Mouse (Mus musculus) kidney, embryonic 14.5 days (tissue): ENCODE measurements around the gene Alkbh6. TPM values are rescaled to one million over a fixed set of nuclear protein-coding genes. Genes with fewer than 3 reads are reported as not detected.

Experiments
- ATAC-seq: fragments of 200-750 bp; cut with Nextera tagmentation; 2 replicates; pipeline ENCODE4 v1.8.0; 2017; ENCODE audit warnings: moderate number of reproducible peaks, mild to moderate bottlenecking, moderate TSS enrichment, moderate library complexity; ENCODE audit not compliant: low FRiP score, low TSS enrichment
- H3K27ac ChIP-seq: fragments of 300-500 bp; sonication (generic); 2 replicates; pipeline ENCODE4 v1.5.1; 2014; ENCODE audit warnings: low read depth, mild to moderate bottlenecking, low read length, moderate library complexity, mixed read lengths
- H3K27me3 ChIP-seq: fragments of 300-500 bp; sonication (generic); 2 replicates; pipeline ENCODE4 v1.6.1; 2014; ENCODE audit warnings: mild to moderate bottlenecking, low read length; ENCODE audit not compliant: control insufficient read depth, insufficient read depth
- H3K36me3 ChIP-seq: fragments of 300-500 bp; sonication (generic); 2 replicates; pipeline ENCODE4 v1.6.1; 2014; ENCODE audit warnings: low read length, mixed read lengths; ENCODE audit not compliant: control insufficient read depth, insufficient read depth
- H3K4me1 ChIP-seq: fragments of 300-500 bp; sonication (generic); 2 replicates; pipeline ENCODE4 v1.6.1; 2014; ENCODE audit warnings: low read length, mixed read lengths; ENCODE audit not compliant: control insufficient read depth, insufficient read depth
- H3K4me2 ChIP-seq: fragments of 300-500 bp; sonication (generic); replicated peaks from 2 replicates; pipeline ENCODE4 v1.6.1; 2014; ENCODE audit warnings: low read depth, mild to moderate bottlenecking, low read length
- H3K4me3 ChIP-seq: fragments of 300-500 bp; sonication (generic); 2 replicates; pipeline ENCODE4 v1.5.1; 2014; ENCODE audit warnings: mild to moderate bottlenecking, low read length
- H3K9ac ChIP-seq: fragments of 300-500 bp; sonication (generic); 2 replicates; pipeline ENCODE4 v1.6.1; 2014; ENCODE audit warnings: low read depth, mild to moderate bottlenecking, low read length, moderate library complexity
- H3K9me3 ChIP-seq: fragments of 300-500 bp; sonication (generic); 2 replicates; pipeline ENCODE4 v1.6.1; 2016; ENCODE audit warnings: low read length; ENCODE audit not compliant: control insufficient read depth
- WGBS: fragments of 180-500 bp; shearing (Covaris S2); extraction: QIAGEN DNeasy Blood & Tissue Kit; methylation state at CpG from one replicate; pipeline ENCODE4 v1.1.7; 2014; 5-methylcytosine and 5-hydroxymethylcytosine counted together
- polyA plus RNA-seq: library from polyadenylated mRNA; unstranded; fragments of >200 nt; fragmentation: Nextera tagmentation; extraction: Ambion mirVana; gene quantifications from 2 replicates; pipeline ENCODE4 v1.2.1, GENCODE M21; 2014

Gene Alkbh6
- 85.5 and 112 TPM in 2 replicates for polyA plus RNA-seq

- H3K4me1 ChIP-seq: peaks cover 8% of the 10 kb centered on the region; the same call in 1 of the 2 replicates
- peaks cover 20% of the 10 kb centered on the region for H3K36me3 ChIP-seq
- H3K9ac ChIP-seq: peak within 1 kb of the TSS; percentile 62
- peak within 1 kb of the TSS; percentile 38; the same call in 1 of the 2 replicates for H3K27ac ChIP-seq
- H3K27me3 ChIP-seq: no peaks in the 10 kb centered on the region
- 3% methylated on average over 27 of the region's 27 CpGs for WGBS
- peak within 1 kb of the TSS; percentile 60 for H3K4me3 ChIP-seq
- no peaks in the 10 kb centered on the region for H3K9me3 ChIP-seq
- peak; percentile 100 for ATAC-seq
- H3K4me2 ChIP-seq: peak within 1 kb of the TSS; percentile 84
Measured at GRCm38 (mm10) chr7:30308076-30309005, at the start of gene Alkbh6. Gene Alkbh6 (plus strand): TSS chr7:30308717.

- no peaks in the 10 kb centered on the region for H3K27me3 ChIP-seq
- peaks cover 13% of the 10 kb centered on the region; the same call in 1 of the 2 replicates for H3K36me3 ChIP-seq
- ATAC-seq: no peak
- no peak overlapping the region for H3K27ac ChIP-seq
- H3K9me3 ChIP-seq: no peaks in the 10 kb centered on the region
- H3K4me1 ChIP-seq: no peaks in the 10 kb centered on the region
- no peak overlapping the region for H3K4me3 ChIP-seq
- 73% methylated on average over 2 of the region's 2 CpGs for WGBS
- H3K4me2 ChIP-seq: no peak overlapping the region
- no peak overlapping the region for H3K9ac ChIP-seq
Measured at GRCm38 (mm10) chr7:30265041-30265440, 43.5 kb upstream of the Alkbh6 start.

GRCm38 (mm10) chr7:30265531-30265930 is 43.0 kb upstream of the Alkbh6 start:
- Histone ChIP-seq H3K27ac (no peak overlapping the region), H3K36me3 (peaks cover 15% of the 10 kb centered on the region; the same call in 1 of the 2 replicates), H3K27me3 (no peaks in the 10 kb centered on the region), H3K4me1 (no peaks in the 10 kb centered on the region), H3K4me3 (no peak overlapping the region), H3K4me2 (no peak overlapping the region), H3K9me3 (no peaks in the 10 kb centered on the region), H3K9ac (no peak overlapping the region)
- over 99% methylated on average over 5 of the region's 5 CpGs for WGBS
- ATAC-seq: no peak

GRCm38 (mm10) chr7:30265935-30266334 is 42.6 kb upstream of the Alkbh6 start:
- 91% methylated on average over 7 of the region's 7 CpGs for WGBS
- H3K36me3 ChIP-seq: peaks cover 14% of the 10 kb centered on the region; the same call in 1 of the 2 replicates

GRCm38 (mm10) chr7:30266780-30267179 is 41.7 kb upstream of the Alkbh6 start:
- Histone ChIP-seq H3K4me1 (no peaks in the 10 kb centered on the region), H3K9me3 (no peaks in the 10 kb centered on the region), H3K4me2 (no peak overlapping the region), H3K27me3 (no peaks in the 10 kb centered on the region), H3K36me3 (peaks cover 9% of the 10 kb centered on the region; the same call in 1 of the 2 replicates), H3K9ac (no peak overlapping the region), H3K4me3 (no peak overlapping the region), H3K27ac (no peak overlapping the region)
- no peak for ATAC-seq
- 86% methylated on average over 3 of the region's 3 CpGs for WGBS

More at GRCm38 (mm10) chr7:30265935-30266334, 42.6 kb upstream of the Alkbh6 start:
- no peak overlapping the region for H3K9ac ChIP-seq
- H3K9me3 ChIP-seq: no peaks in the 10 kb centered on the region
- H3K4me3 ChIP-seq: no peak overlapping the region
- H3K4me1 ChIP-seq: no peaks in the 10 kb centered on the region
- no peaks in the 10 kb centered on the region for H3K27me3 ChIP-seq
- no peak overlapping the region for H3K4me2 ChIP-seq
- no peak for ATAC-seq
- no peak overlapping the region for H3K27ac ChIP-seq

- 92% methylated on average over 4 of the region's 4 CpGs for WGBS
Measured at GRCm38 (mm10) chr7:30269641-30270040, 38.9 kb upstream of the Alkbh6 start.

GRCm38 (mm10) chr7:30274383-30274782 is 34.1 kb upstream of the Alkbh6 start:
- H3K4me1 ChIP-seq: no peaks in the 10 kb centered on the region; the same call in 1 of the 2 replicates
- WGBS: 52% methylated on average over 6 of the region's 6 CpGs
- H3K27ac ChIP-seq: no peak overlapping the region
- H3K9ac ChIP-seq: no peak overlapping the region
- no peak for ATAC-seq
- peaks cover 4% of the 10 kb centered on the region; the same call in 1 of the 2 replicates for H3K36me3 ChIP-seq
- no peak overlapping the region for H3K4me2 ChIP-seq
- H3K4me3 ChIP-seq: no peak overlapping the region
- no peaks in the 10 kb centered on the region for H3K9me3 ChIP-seq
- no peaks in the 10 kb centered on the region for H3K27me3 ChIP-seq

More at GRCm38 (mm10) chr7:30269641-30270040, 38.9 kb upstream of the Alkbh6 start:
- no peaks in the 10 kb centered on the region for H3K9me3 ChIP-seq
- H3K4me1 ChIP-seq: no peaks in the 10 kb centered on the region
- no peak overlapping the region for H3K27ac ChIP-seq
- H3K4me3 ChIP-seq: no peak overlapping the region
- no peak overlapping the region for H3K9ac ChIP-seq
- H3K27me3 ChIP-seq: no peaks in the 10 kb centered on the region
- peaks cover 4% of the 10 kb centered on the region; the same call in 1 of the 2 replicates for H3K36me3 ChIP-seq
- ATAC-seq: no peak
- no peak overlapping the region for H3K4me2 ChIP-seq

- Histone ChIP-seq H3K4me1 (no peaks in the 10 kb centered on the region; the same call in 1 of the 2 replicates), H3K9me3 (no peaks in the 10 kb centered on the region), H3K4me2 (peak overlapping the region; percentile 50), H3K36me3 (no peaks in the 10 kb centered on the region), H3K9ac (peak overlapping the region; percentile 44; the same call in 1 of the 2 replicates), H3K4me3 (peak overlapping the region; percentile 65; the same call in 1 of the 2 replicates), H3K27me3 (no peaks in the 10 kb centered on the region), H3K27ac (no peak overlapping the region)
- WGBS: 53% methylated on average over 2 of the region's 2 CpGs
- ATAC-seq: no peak
Measured at GRCm38 (mm10) chr7:30278911-30279310, 29.6 kb upstream of the Alkbh6 start.

- peak overlapping the region; percentile 44; the same call in 1 of the 2 replicates for H3K9ac ChIP-seq
- no peaks in the 10 kb centered on the region; the same call in 1 of the 2 replicates for H3K4me1 ChIP-seq
- H3K4me3 ChIP-seq: peak overlapping the region; percentile 65
- no peaks in the 10 kb centered on the region for H3K9me3 ChIP-seq
- H3K4me2 ChIP-seq: peak overlapping the region; percentile 50
- H3K36me3 ChIP-seq: no peaks in the 10 kb centered on the region
- H3K27me3 ChIP-seq: no peaks in the 10 kb centered on the region
- no peak overlapping the region for H3K27ac ChIP-seq
- peak; percentile 36; the same call in 1 of the 2 replicates for ATAC-seq
- under 1% methylated on average over 6 of the region's 6 CpGs for WGBS
Measured at GRCm38 (mm10) chr7:30279536-30279935, 29.0 kb upstream of the Alkbh6 start.
